ENCODE assay signal across 13 mouse cellular contexts in the genomic region with DNA sequence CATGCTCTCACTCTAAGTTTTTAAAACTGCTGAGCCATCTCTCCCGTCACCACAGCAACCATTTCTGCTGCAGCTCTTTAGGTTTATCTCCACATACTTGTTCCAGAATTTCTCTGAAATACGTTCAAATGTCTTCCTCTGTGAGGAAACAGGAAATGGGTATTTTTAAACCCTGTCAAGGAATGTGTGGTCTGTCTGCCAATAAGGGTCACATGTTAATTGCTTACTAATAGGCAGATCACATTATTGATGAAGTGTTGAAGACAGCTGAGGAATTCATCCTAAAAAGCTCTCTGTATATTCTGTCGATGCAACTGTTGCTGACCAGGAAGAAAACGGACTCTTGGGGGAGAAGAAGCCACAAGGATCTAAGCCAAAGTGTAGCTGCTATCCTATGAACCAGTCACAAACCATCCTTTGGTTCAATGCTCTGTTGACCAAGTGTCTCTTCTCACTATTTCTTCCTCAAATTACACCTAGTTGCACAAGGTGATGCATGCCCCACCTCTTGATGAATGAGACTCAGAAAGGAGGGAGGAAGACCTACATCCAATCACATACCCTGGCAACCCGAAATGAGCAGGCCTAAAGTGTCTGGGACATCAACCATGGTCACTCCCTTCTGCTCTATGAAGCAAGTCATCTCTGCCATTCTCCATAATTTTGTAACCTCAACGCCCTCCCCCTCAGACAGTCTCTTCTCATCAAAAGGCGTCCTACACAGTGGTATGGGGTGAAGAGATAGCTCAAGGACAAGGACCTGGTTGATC.
"Had no signal": no experiment of that assay in that cellular context is flagged by ENCODE, and none has a peak within 500 bp of the region (broad histone marks: within the 10 kb centered on the region; RNA-seq: fewer than 3 reads in every experiment).

No protein-coding gene starts in this region.

- DNase-seq: kidney, adult 8-10 months; kidney, postnatal 4 days; liver; midbrain, embryonic 14.5 days; thymus, adult 18-20 months; thymus, postnatal 14 days had no signal

- H3K36me3 ChIP-seq: intestine, embryonic 15.5 days; limb, embryonic 12.5 days; neural tube, embryonic 12.5 days had no signal

- H3K27me3 ChIP-seq: intestine, embryonic 15.5 days; limb, embryonic 12.5 days; neural tube, embryonic 12.5 days had no signal

- H3K4me1 ChIP-seq: limb, embryonic 12.5 days; neural tube, embryonic 12.5 days had no signal

- H3K9ac ChIP-seq: hindbrain, embryonic 14.5 days; intestine, embryonic 15.5 days; limb, embryonic 12.5 days; liver, embryonic 14.5 days; neural tube, embryonic 12.5 days had no signal

- H3K4me2 ChIP-seq: hindbrain, embryonic 14.5 days; intestine, embryonic 15.5 days; limb, embryonic 12.5 days; neural tube, embryonic 12.5 days had no signal

- H3K4me3 ChIP-seq: intestine, embryonic 15.5 days; layer of hippocampus, adult 2 months; limb, embryonic 12.5 days; midbrain, embryonic 10.5 days; neural tube, embryonic 12.5 days had no signal

- H3K9me3 ChIP-seq: intestine, embryonic 15.5 days; limb, embryonic 12.5 days; midbrain, embryonic 10.5 days; neural tube, embryonic 12.5 days had no signal

- H3K27ac ChIP-seq: hindbrain, embryonic 14.5 days; intestine, embryonic 15.5 days; layer of hippocampus, adult 2 months; limb, embryonic 12.5 days; liver, embryonic 14.5 days; midbrain, embryonic 10.5 days; neural tube, embryonic 12.5 days had no signal

- ATAC-seq: intestine, embryonic 15.5 days had no signal
